Mouse (Mus musculus) forebrain, postnatal 0 days (tissue): Measurements from ENCODE around the gene Tmem246. TPM values are rescaled to one million over a fixed set of nuclear protein-coding genes. Genes with fewer than 3 reads are reported as not detected.

Experiments used
- ATAC-seq: fragments of 200-750 bp; cut with Nextera tagmentation; 2 replicates; pipeline ENCODE4 v1.8.0; 2017; ENCODE audit warnings: mild to moderate bottlenecking, moderate library complexity
- DNase-seq: peaks from one replicate; pipeline ENCODE4 v3.0.0-alpha.2; 2015
- H3K27ac ChIP-seq: fragments of 300-500 bp; sonication (generic); 2 replicates; pipeline ENCODE4 v1.5.1; 2014; ENCODE audit warnings: low read depth, mild to moderate bottlenecking, antibody characterized with exemption, low read length, moderate library complexity, mixed read lengths
- H3K27me3 ChIP-seq: fragments of 300-500 bp; sonication (generic); 2 replicates; pipeline ENCODE4 v1.6.1; 2014; ENCODE audit warnings: mild to moderate bottlenecking, low read length, mixed read lengths; ENCODE audit not compliant: insufficient read depth
- H3K36me3 ChIP-seq: fragments of 300-500 bp; sonication (generic); 2 replicates; pipeline ENCODE4 v1.6.1; 2014; ENCODE audit warnings: mild to moderate bottlenecking, moderate library complexity; ENCODE audit not compliant: insufficient read depth
- H3K4me1 ChIP-seq: fragments of 300-500 bp; sonication (generic); 2 replicates; pipeline ENCODE4 v1.6.1; 2014; ENCODE audit warnings: antibody characterized with exemption; ENCODE audit not compliant: insufficient read depth
- H3K4me2 ChIP-seq: fragments of 300-500 bp; sonication (generic); 2 replicates; pipeline ENCODE4 v1.6.1; 2014; ENCODE audit warnings: low read depth, mild to moderate bottlenecking, moderate library complexity
- H3K4me3 ChIP-seq: fragments of 300-500 bp; sonication (generic); 2 replicates; pipeline ENCODE4 v1.5.1; 2014; ENCODE audit warnings: low read depth, low read length, mixed read lengths
- H3K9ac ChIP-seq: fragments of 300-500 bp; sonication (generic); 2 replicates; pipeline ENCODE4 v1.6.1; 2014; ENCODE audit warnings: mild to moderate bottlenecking
- H3K9me3 ChIP-seq: fragments of 300-500 bp; sonication (generic); 2 replicates; pipeline ENCODE4 v1.6.1; 2016; ENCODE audit warnings: low read length
- CTCF ChIP-seq: sonication (generic); IDR thresholded peaks from 2 replicates; pipeline ENCODE4 v1.5.1; 2016; ENCODE audit warnings: antibody characterized with exemption, control low read depth, low read depth
- WGBS: fragments of 180-500 bp; shearing (Covaris S2); extraction: QIAGEN DNeasy Blood & Tissue Kit; methylation state at CpG from one replicate; pipeline ENCODE4 v1.1.7; 2014; 5-methylcytosine and 5-hydroxymethylcytosine counted together
- polyA plus RNA-seq: library from polyadenylated mRNA; unstranded; fragments of >200 nt; fragmentation: Nextera tagmentation; extraction: Ambion mirVana; gene quantifications from 2 replicates; pipeline ENCODE4 v1.2.1, GENCODE M21; 2015
- total RNA-seq: library from RNA; depleted of rRNA; stranded (reverse); fragments of >200 nt; gene quantifications from 2 replicates; pipeline ENCODE4 v1.2.3, GENCODE M21; 2014

Gene Tmem246
- total and polyA plus RNA-seq, 2 experiments from 2014 or later, result 93.2 to 119 TPM

DNA sequence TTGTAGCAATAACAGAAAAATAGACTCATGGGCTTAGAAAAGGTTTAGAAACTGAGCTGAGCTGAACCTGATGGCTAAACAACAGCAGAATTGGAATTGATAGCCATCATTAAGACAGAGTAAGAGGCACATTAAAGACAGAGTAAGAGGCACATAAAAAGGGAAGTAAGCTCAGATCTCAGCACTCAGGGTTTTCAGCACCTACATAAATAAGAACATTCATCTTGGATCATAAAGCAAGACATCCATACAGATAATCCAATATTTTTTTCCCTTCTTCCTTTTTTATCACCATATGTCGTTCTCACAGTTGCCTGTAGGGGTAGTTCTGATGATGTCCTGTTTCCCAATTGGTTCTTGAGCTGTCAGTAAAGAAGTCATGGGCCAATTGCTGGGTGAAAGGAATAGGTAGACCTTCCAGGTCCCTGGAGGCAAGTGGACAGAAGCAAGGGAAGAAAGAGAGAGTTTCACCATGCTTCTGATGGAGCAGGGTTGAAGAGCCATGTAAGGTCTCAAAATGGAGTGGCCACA lies 6.4 kb upstream of the Tmem246 start:
- DNase-seq (no peak), ATAC-seq (no peak)
- Histone ChIP-seq H3K27me3 (no peaks in the 10 kb centered on the region), H3K4me3 (no peak overlapping the region), H3K4me1 (no peaks in the 10 kb centered on the region), H3K9me3 (no peaks in the 10 kb centered on the region), H3K27ac (no peak overlapping the region), H3K4me2 (no peak overlapping the region), H3K36me3 (no peaks in the 10 kb centered on the region), H3K9ac (no peak overlapping the region)
- TF ChIP-seq CTCF, result 0 out of 2 replicates have a peak, but pooled peaks have one; percentile 1
- WGBS, result 58% methylated on average over 1 of the region's 1 CpGs

- no peak for ATAC-seq
- Histone ChIP-seq H3K27ac (no peak overlapping the region), H3K27me3 (no peaks in the 10 kb centered on the region), H3K4me2 (no peak overlapping the region), H3K4me1 (no peaks in the 10 kb centered on the region), H3K9me3 (no peaks in the 10 kb centered on the region), H3K36me3 (no peaks in the 10 kb centered on the region), H3K9ac (no peak overlapping the region), H3K4me3 (no peak overlapping the region)
- no peak for TF ChIP-seq CTCF
- no peak for DNase-seq
- 83% methylated on average over 2 of the region's 2 CpGs for WGBS
Observed at GRCm38 (mm10) chr4:49603161-49603560, 5.5 kb upstream of the Tmem246 start.

DNA sequence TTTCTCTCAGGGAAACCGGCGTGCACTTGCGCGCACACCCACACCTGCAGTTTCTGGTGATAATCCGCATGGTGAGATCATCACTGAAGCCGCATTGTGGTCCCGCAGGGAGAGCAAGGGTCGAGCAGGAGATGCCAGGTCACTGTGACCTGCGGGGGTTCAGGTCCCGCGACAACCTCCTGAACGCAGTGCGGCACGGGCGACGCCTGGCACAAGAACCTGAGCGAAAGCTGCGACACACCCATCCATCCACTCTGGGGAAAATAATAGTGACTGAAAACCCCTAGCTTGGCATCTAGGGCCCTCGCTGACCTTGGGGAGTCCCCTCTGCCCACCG lies 862 bp downstream of the Tmem246 start:
- no peaks in the 10 kb centered on the region for H3K36me3 ChIP-seq
- peak overlapping the region; percentile 91 for H3K27ac ChIP-seq
- H3K4me1 ChIP-seq, result no peaks in the 10 kb centered on the region
- peak; percentile 50 for DNase-seq
- H3K27me3 ChIP-seq, result no peaks in the 10 kb centered on the region
- H3K9me3 ChIP-seq, result no peaks in the 10 kb centered on the region
- 2% methylated on average over 20 of the region's 20 CpGs for WGBS
- ATAC-seq, result no peak; the same call in none of the 2 replicates
- no peak for TF ChIP-seq CTCF
- peak overlapping the region; percentile 89 for H3K9ac ChIP-seq
- peak overlapping the region; percentile 83 for H3K4me3 ChIP-seq
- H3K4me2 ChIP-seq, result peak overlapping the region; percentile 80

GRCm38 (mm10) chr4:49590152-49590551 lies 7.5 kb downstream of the Tmem246 start:
- H3K9ac ChIP-seq, result no peak overlapping the region
- H3K4me1 ChIP-seq, result no peaks in the 10 kb centered on the region
- no peak overlapping the region for H3K27ac ChIP-seq
- 83% methylated on average over 2 of the region's 2 CpGs for WGBS
- no peak for ATAC-seq
- H3K36me3 ChIP-seq, result peaks cover 18% of the 10 kb centered on the region
- no peaks in the 10 kb centered on the region for H3K9me3 ChIP-seq
- no peak overlapping the region for H3K4me3 ChIP-seq
- DNase-seq, result no peak
- H3K27me3 ChIP-seq, result no peaks in the 10 kb centered on the region
- H3K4me2 ChIP-seq, result no peak overlapping the region
- TF ChIP-seq CTCF, result no peak

DNA sequence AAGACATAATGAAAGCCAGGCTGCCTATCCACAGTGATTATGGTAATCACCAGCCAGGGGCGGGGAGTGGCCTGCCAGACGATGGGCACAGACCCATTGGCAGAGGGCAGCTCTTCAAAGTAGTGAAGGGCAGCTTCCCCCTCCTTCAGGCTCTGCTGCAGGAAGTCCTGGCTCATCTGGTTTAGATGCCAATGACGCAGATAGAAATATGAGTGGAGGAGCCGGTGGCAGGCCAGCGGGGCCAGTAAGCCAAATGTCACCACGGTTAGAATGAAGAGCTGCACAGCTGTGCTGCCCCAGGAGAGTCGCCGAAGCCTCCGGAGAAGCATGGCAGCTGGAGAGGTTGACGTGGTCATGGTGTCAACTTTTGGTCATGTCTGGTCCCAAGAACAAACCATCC lies 10.9 kb downstream of the Tmem246 start:
- ATAC-seq, result no peak
- H3K27ac ChIP-seq, result no peak overlapping the region
- WGBS, result 92% methylated on average over 10 of the region's 10 CpGs

DNA sequence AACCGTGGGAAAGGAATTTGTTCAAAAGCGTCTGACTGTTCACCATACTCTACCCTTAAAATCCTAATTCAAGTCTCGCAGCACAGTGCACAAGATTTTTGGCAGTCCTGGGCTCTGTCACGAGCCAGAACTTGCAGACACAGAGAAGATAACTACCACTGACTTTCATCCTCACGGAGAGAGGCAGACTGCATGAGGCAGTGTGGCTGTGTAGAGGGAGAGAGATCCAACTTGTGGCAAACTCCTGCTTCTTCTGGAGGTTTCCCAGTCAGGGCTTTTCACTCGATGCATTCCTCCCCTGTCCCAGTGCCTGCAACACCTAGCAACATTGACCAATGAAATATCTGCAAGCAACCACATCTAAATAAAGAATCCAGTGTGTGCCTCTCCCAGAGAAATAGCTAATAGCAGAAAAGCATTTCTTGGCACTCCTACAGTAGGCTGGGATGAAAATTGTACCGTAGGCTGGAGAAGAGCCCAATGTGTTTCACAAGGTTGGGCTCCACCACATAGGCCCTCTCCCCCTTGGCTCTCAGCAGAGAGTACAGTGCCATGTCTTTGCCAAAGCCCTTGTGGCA lies 12.1 kb downstream of the Tmem246 start:
- no peak for TF ChIP-seq CTCF
- DNase-seq (no peak), ATAC-seq (peak; percentile 55)
- H3K4me3 ChIP-seq, result no peak overlapping the region
- H3K9me3 ChIP-seq, result no peaks in the 10 kb centered on the region
- WGBS, result 65% methylated on average over 7 of the region's 7 CpGs
- no peaks in the 10 kb centered on the region for H3K4me1 ChIP-seq
- H3K27me3 ChIP-seq, result no peaks in the 10 kb centered on the region
- peaks cover 21% of the 10 kb centered on the region for H3K36me3 ChIP-seq
- peak overlapping the region; percentile 40; the same call in 1 of the 2 replicates for H3K27ac ChIP-seq
- H3K4me2 ChIP-seq, result no peak overlapping the region
- H3K9ac ChIP-seq, result no peak overlapping the region

More for the DNA sequence above, 10.9 kb downstream of the Tmem246 start:
- no peak for TF ChIP-seq CTCF
- DNase-seq, result no peak
- Histone ChIP-seq H3K27me3 (no peaks in the 10 kb centered on the region), H3K36me3 (peaks cover 21% of the 10 kb centered on the region), H3K4me3 (no peak overlapping the region), H3K4me1 (no peaks in the 10 kb centered on the region), H3K4me2 (no peak overlapping the region), H3K9me3 (no peaks in the 10 kb centered on the region), H3K9ac (no peak overlapping the region)

GRCm38 (mm10) chr4:49583965-49584831 lies 13.5 kb downstream of the Tmem246 start:
- Histone ChIP-seq H3K36me3 (peaks cover 21% of the 10 kb centered on the region), H3K4me3 (no peak overlapping the region), H3K9me3 (no peaks in the 10 kb centered on the region), H3K4me1 (no peaks in the 10 kb centered on the region), H3K9ac (no peak overlapping the region), H3K4me2 (no peak overlapping the region), H3K27me3 (no peaks in the 10 kb centered on the region), H3K27ac (0 out of 2 replicates have a peak overlapping the region, but pooled peaks have one; percentile 9)
- 29% methylated on average over 14 of the region's 14 CpGs for WGBS
- no peak for ATAC-seq
- TF ChIP-seq CTCF, result no peak
- peak; percentile 37 for DNase-seq
